Mouse (Mus musculus) CH12.LX (cell line): ENCODE results near the gene Mgam.

Experiments used
- GABPA ChIP-seq: IDR thresholded peaks from 2 replicates; pipeline ENCODE4 v1.6.1; 2012; ENCODE audit warnings: low read depth, low read length, improper control_type of control experiment, inconsistent platforms; ENCODE audit not compliant: insufficient replicate concordance
- MYC ChIP-seq: IDR thresholded peaks from 2 replicates; pipeline ENCODE4 v1.6.1; 2011; ENCODE audit warnings: low read depth, mild to moderate bottlenecking, improper control_type of control experiment, low read length
- POLR2A ChIP-seq: IDR thresholded peaks from 2 replicates; pipeline ENCODE4 v1.6.1; 2011; ENCODE audit warnings: low read depth, mild to moderate bottlenecking, improper control_type of control experiment, low read length
- POLR2AphosphoS2 ChIP-seq: IDR thresholded peaks from 2 replicates; pipeline ENCODE4 v1.6.1; 2011; ENCODE audit warnings: low read depth, low read length, improper control_type of control experiment
- RAD21 ChIP-seq: IDR thresholded peaks from 2 replicates; pipeline ENCODE4 v1.6.1; 2011; ENCODE audit warnings: low read depth, mild to moderate bottlenecking, low read length, improper control_type of control experiment, moderate library complexity
- UBTF ChIP-seq: IDR thresholded peaks from 2 replicates; pipeline ENCODE4 v1.6.1; 2012; ENCODE audit warnings: low read depth, mild to moderate bottlenecking, inconsistent platforms, low read length, improper control_type of control experiment, moderate library complexity
- USF2 ChIP-seq: conservative IDR thresholded peaks from 2 replicates; pipeline ENCODE4 v1.6.1; 2011; ENCODE audit warnings: low read depth, low read length, improper control_type of control experiment

DNA sequence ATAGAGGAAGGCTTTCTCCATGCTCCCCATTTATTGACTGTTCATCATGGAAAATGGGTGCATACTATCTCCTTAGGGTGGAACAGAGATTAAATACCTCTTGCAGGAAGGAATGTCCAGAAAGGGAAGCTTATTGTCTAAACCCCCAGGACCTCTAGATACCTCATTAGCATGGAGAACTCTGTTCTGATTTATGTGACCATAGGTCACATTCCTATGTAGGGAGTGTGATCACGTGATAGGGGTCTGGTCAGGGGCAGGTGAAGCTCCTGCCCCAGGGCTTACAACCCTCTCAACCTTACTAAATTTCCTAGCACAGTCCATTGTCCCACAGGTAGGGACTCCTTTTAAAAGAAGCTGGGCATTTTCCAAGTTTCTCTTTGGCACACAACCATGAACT, 2.5 kb upstream of the Mgam start:
- TF ChIP-seq POLR2AphosphoS2 (no peak), RAD21 (no peak), POLR2A (no peak), USF2 (no peak), UBTF (no peak), MYC (no peak), GABPA (no peak)
